Mouse (Mus musculus) urinary bladder, postnatal 14 days (tissue): ENCODE measurements around the gene Sult1c2.
"Not testable (repeated sequence)": the region's sequence is repeated elsewhere in the genome, so short reads cannot be mapped to it uniquely, and the experiment has no call there.

Experiments
- DNase-seq: peaks from one replicate; pipeline ENCODE4 v3.0.0; 2021; ENCODE audit warnings: low spot score

Sult1c2 gene

DNA sequence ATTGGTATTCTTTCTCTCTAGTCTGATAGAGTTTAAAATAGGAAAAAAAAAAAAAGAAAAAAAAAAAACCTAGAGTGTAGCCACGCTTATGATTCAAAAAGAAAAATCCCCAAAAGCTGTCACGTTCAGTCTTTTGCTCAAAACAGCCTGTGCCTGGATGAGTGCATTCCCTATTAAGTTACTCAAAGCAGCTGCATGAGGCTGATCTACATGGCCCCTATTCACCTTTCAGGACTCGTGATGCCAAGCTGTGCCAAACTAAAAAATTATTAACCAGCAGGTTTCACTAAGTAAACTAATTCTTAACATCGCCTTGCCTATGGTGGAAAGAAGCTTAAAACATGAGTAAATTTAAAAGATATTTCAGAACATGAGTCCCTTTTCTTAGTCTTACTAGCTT lies at the start of gene Sult1c2:
Gene Sult1c2, minus strand, starts transcription at position 134 of the 400 bp plus-strand sequence.
- DNase-seq, result no peak

DNA sequence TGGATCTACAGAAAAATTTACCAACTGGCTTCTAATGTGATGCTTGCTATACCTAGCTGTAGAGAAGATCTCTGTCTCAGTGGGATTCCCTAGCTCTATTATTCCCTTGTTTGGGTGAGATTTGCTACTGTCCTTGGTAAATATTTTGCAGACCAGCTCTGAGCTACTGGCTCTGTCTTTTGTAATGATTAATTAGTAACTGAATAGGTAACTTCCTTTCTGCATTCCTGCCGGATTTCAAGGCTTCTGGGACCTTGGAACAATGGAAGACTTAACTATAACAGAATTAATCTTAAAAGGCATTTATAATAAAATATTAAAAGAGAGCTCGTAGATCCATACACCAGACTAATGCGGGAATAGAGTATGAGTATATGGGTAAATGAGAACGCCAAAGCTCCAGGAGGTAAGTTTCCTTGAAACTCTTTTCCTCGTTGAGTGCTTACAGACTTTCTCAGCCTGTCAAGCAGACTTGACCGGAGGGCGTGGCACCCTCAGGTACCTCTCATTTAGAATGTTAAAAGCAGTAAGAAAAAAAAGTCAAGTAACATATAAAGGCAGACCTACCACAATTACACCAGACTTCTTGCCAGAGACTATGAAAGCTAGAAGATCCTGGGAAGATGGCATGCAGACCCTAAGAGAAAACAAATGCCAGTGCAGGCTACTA lies 33.0 kb upstream of the Sult1c2 start:
- DNase-seq, result not testable (repeated sequence)

DNA sequence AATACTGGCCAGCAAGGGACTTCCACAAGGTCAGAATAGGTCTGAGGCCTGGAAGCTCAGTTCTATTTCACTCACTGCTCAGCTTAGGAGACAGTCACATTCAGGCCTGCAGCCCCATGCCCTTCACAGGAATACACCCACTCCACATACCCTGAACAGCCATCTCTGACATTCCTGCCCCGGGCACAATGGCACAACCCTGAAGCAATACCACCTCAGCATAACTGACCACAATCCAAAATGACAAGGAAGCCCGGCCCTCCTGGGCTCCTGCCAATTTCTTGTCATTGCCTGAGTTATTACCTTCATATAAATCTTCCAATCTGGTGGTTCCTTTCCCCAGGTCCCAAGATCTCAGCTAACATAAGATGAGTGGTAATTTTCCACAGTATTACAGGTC lies 28.3 kb upstream of the Sult1c2 start:
- peak; percentile 29 for DNase-seq

DNA sequence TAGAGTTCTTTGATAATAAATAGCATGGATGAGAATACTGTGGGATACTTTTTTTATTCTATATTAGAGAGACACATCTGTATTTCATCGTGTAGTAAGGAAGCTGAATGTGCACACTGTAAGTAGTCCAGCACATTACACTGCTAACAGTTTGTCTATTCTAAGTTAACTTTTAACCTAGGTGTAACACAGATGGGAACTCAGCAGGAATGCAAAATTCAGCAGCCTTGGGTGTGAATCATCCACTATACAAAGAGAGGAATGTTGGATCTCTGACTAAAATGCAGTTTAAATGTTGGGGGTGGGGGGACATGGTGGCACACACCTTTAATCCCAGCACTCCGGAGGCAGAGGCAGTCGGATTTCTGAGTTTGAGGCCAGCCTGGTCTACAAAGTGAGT lies 26.1 kb upstream of the Sult1c2 start:
- no peak for DNase-seq

DNA sequence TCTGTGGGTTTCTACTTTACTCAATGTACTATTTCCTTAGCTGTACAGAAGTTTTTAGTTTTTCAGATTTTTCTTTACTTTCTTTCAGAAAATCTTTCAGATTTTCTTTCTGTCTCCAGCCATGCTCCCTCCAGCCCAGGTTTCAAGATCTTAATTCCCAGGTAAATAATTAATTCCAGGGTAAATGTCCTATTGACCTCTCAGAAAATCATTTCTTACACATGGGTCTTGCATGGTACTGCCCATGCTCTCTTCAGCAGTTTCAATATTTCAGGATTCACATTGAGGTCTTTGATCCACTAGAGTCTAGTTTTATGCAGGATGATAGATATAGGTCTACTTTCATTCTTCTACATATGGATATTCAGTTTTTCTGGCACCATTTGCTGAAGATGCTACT lies 23.8 kb upstream of the Sult1c2 start:
- no peak for DNase-seq

DNA sequence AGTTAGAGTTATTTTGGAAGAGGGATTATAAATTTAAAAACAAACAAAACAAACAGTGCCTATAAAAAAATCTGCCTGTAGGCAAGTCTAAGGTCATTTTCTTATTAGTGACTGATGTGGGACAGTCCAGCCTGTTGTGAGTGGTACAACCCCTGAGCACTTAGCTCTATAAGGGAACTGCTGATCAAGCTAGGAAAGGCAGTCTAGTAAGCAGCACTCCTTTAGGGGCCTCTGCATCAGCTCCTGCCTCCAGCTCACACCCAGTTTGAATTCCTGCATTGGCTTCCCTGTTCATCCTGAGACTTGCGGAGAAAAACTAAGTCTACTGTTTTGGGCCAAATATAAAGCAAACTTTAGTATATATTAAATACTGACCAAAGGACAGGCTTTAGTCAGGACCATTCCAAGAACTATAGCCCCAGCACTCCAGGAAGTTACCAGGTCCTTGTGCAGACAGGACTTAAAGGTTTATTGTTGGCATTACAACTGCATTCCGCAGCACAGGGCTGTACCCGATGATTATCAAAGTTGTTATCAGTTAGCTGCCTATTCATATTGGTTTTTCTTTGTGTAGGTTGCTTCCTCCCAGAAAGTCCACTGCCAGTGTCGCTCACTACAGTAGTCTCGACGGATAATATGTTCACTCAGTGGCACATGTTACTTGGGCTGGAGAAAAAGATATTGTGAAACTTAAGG lies 19.3 kb upstream of the Sult1c2 start:
- DNase-seq, result peak; percentile 8

DNA sequence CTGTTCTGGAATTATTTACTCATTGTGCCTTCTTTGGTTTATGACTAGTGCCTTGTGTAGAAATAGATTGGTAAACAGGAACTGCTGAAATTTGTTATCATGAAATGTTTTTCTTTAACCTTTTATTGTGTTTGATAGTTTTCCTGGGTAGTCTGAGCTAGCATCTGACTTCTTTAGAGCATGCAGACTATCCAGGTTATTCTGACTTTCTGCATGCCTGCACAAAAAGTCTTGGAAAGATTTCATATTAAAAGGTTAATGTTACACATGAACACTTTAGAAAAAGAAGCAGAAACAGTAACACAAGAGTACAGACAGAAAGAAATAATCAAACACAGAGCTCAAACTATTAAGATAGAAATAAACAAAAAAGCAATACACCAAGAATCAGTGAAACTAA lies 14.4 kb upstream of the Sult1c2 start:
- no peak for DNase-seq

DNA sequence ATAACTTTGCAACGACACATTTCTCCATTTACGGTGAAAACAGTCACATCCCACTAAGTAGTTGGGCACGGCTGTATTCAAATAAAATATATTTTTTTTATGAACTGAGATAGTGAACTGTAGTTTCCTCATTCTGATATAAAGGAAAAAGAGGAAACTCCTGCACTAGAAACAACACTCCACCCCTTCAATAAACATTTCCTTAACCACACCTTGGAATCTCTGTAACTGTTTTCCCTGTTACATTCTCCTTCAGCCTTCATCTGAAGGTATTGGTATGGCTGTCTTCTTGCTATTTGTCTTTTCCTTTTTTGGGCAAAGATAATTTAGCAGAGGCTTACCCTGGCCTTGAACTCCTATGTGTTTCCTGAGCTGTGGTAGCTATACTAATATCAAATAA lies 8.9 kb upstream of the Sult1c2 start:
- no peak for DNase-seq

DNA sequence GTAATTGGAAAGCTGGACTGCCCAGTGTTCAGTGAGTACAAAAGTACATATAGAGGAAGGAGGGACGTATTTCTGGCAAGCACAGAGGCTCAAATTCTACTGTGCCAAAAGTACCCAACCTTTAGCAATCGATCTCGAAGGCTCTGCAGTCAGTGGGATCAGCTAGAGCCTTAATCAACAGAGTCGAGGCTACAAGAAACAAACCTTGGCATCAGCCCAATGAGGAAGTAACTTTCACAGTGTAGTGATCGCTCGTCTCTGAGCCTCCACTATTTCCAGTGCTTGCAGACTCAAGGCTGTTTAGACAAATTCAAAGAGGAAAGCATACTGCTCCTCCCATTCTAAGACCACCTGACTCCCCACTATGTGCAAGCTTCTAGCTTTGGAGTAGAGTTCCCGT lies 343 bp downstream of the Sult1c2 start:
- DNase-seq, result peak; percentile 35

DNA sequence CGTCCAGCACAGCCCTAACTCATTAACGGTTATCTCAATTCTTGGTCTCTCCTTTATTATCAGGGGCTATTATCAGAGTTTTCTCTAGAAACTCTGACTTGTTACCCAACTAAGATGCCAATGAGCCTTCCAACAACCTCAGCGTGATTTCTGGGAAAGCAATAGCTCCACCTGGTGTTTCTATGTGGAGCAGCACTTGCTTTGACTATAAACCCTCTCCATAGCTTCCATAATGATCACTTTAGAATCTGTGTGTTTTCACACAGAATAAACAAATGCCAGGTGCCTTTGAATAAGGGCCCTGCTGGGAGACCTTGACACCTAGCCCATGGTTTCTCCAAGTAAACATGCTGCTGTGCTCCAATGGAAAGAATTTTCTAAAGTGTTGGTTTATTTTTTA lies 12.8 kb downstream of the Sult1c2 start:
- DNase-seq, result peak; percentile 5

DNA sequence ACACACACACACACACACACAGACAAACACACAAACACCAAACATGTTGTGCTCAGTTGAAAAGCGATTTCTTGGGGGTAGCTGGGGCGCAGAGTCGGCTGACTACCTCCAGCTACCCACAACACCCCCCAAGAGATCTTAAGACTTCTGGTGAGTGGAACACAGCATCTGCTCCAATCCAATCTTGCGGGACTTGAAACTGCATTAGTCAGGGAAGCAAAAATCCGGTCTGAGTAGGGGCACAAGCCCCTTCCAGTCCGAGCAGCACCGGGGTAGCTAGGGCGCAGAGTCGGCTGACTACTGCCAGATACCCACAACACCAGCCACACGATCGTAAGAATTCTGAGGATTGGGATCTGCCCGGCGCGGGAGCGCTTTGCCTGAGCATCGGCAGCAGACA lies 42.2 kb downstream of the Sult1c2 start:
- not testable (repeated sequence) for DNase-seq

DNA sequence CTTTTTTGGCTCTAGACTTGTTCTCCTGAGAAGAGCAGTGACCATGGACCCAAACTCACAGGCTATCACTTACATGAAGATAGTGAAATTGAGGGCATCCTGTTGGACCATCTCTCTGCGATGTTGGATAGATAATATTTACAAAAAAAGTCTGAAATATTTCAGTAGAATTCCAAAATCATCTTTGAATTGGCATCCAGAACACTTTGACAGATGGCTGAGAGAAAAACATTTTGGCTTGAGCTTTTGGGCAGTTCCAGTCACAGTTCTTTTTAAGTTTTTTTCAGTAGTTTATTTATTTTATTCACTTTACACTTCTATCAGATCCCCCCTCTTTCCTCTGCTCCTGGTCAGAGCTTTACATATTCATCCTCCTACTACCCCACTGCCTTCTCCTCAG lies 62.8 kb downstream of the Sult1c2 start:
- no peak for DNase-seq
